Mouse (Mus musculus) embryo, embryonic 10 days (tissue): ENCODE measurements around the gene Scamp4.

ENCODE experiments used
- DNase-seq: peaks from one replicate; pipeline ENCODE4 v3.0.0-alpha.2; 2015; ENCODE audit warnings: low spot score

Gene Scamp4

DNA sequence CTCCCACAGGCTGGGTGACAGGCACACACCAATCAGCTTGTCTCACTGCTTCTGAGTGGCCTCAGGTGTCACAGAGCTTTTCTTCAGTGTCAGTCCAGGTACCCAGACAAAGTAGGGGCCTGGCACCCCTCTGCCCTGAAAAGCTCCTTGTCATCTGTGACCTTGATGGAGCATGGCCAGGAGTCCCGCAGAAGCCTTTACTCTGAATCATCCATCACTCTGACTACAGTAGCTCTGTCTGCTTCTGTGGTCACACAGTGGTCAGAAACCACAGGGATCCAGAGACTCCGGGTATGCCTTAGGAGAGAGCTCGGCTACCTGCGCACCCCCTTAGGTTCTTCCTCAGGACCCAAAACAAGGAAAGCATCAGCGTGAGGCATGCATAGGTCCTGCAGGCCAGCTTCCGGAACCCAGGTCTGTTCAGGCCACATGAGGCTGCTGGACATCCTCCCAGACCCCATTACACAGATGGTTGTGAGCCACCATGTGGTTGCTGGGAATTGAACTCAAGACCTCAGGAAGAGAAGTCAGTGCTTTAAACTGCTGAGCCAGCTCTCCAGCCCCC, 50.6 kb downstream of the Scamp4 start:
- DNase-seq, result no peak

DNA sequence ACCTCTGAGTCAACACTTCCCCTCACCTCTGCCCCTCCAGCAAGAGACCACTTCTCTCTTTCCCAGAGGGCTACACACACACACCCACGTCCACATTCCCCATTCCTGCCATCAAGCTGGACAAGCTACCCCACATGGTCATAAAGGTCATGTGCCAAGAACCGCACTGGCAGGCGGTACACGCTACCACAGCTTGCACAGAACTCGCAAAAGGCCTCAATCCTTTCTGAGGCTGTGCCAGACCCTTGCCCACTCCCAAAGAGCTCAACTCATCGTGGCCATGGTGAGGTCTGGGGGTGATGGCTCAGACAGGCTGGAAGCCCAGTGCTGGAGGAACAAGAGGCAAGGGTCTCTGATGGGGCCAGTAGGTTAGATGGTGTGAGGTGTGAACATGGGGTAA, 52.2 kb downstream of the Scamp4 start:
- DNase-seq, result no peak

DNA sequence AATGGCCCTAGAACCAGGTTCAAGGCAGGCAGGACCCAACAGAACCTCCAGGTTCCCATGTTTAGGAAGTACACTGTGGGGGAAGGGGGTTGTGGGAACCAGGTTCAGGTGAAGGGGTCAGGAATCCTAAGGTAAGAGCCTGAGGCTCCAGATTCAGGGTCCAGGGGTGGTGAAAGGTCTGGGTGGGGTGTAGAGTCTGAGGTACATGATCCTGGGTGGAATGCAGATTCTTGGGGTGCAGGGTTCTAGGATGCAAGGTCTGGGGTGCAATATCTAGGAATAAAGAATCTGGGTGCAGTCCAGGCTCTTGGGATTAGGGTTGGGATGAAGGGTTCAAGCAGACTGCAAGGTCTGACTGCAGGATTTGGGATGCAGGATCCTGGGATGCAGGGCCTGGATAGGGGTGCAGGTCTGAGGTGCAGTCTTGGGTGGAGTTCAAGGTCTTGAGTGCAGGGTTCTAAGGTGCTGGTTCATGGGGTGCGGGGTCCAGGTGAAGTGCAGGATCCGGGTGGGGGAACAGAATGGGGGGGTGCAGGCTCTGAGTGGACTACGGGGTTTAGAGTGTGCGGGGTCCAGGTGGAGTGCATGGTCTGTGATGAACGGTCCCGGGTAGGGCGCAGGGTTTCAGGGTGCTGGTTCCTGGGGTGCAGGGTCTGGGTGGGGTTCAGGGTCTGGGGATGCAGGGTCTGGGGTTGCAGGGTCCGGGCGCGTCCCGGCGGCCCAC, 52.9 kb downstream of the Scamp4 start:
- no peak for DNase-seq

DNA sequence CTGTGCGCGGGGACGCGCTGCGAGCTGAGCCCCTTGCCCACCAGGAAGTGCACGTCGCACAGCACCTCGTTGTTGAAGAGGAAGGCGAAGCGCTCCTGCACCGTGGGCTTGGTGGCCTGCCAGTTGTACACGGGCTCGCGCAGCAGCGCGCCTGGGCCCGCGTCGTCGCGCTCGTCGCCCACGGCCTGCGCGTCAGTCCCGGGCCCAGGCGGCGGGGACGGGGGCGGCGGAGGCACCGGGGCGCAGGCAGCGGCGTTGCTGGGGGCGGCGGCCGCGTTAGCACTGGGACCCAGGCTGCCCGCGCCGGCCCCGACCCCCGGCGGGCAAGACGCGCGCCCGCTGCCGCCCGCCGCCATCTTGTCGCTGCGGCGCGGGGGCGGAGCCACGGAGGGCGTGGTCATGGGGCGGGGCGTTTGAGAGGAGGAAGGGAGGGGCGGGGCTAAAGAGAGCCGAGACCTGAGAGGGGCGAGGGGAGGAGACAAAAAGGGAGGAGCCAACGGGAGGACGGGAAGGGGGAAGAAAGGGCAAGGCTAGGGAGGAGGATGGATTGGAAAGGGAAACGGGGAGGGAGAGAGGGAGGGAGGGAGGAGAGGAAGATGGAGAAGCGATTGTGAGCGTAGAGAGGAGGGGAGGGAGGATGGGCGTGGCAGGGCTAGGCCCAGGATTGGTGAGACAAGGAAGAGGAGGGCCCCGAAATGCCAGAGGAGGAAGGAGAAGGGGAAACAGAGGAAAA, 53.6 kb downstream of the Scamp4 start:
- DNase-seq, result peak; percentile 98

DNA sequence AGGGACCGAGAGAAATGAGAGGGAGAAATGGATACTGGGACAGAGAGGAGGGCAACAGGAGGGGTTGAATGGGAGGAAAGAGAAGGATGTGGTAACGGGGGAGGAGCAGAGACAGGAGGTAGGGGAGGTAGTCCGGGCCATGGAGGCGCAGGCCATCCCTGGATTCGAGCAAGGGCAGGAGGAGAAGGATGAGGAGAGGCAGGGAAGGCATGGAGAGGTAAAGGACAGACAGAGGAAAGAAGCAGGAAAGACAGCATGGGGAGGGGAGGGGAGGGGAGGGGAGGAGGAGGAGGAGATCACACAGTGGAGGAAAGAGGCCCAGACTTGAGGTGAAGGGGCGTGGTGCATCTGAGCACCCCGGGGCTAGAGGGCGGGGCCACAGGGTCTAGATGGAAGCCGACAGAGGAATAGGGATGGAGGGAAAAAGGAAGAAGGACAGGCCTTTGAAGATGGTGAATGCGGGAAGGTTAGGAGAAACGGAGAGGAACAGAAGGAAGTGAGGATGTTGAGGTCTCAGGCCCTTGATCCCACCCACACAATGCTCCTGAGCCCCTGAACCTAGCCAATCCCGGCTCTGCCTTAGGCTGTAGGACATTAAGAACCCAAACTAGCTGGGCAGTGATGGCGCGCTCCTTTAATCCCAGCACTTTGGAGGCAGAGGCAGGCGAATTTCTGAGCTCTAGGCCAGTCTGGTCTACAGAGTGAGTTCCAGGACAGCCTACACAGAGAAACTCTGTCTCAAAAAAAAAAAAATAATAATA, 54.4 kb downstream of the Scamp4 start, which contains the start of gene Btbd2:
Btbd2 (minus strand) TSS at position 209 of the 761 bp plus-strand sequence.
- DNase-seq, result no peak

DNA sequence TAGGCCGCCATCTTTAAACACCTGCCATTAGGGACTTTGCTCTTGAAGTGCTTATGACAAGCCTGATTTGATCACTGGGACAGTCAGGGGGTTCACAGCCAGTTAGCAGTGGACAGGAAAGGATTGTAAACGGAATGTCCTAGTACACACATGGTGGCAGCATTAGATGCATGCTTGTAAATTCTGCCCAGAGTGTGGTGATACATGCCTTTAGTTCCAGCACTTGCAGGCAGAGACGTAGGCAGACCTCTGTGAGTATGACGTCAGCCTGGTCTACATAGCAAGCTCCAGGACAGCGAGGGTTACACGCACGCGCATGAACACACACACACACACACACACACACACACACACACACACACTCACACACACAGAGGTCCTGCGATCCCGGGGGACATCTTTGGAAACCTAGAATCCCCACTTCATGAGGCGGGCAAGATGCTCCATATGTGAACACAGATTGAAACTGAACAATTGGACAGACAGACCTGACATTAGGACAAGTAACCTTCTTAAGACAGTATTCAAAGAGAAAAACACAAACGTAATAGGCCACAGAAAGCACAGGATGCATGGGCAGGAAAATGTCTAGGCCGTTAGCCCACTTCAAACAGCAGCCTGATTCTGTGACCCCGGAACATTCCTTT, 55.6 kb downstream of the Scamp4 start:
- DNase-seq, result no peak

DNA sequence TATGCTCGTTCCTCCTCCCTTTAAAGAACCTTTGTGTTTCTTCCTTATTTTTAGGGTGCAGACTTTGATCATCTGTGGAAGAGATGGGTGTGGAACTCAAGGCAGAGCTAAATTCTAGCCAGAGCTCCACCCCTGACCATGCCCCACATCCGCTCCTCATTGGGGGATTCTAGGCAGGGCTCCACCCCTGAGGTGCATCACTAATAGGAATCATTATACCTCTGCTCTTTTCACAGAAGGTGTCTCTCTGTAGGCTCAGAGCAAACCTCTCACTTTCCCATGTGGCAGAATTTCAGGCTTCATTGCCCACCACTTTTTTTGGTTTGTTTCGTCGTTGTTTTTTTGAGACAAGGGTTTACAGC, 56.1 kb downstream of the Scamp4 start:
- DNase-seq, result no peak

DNA sequence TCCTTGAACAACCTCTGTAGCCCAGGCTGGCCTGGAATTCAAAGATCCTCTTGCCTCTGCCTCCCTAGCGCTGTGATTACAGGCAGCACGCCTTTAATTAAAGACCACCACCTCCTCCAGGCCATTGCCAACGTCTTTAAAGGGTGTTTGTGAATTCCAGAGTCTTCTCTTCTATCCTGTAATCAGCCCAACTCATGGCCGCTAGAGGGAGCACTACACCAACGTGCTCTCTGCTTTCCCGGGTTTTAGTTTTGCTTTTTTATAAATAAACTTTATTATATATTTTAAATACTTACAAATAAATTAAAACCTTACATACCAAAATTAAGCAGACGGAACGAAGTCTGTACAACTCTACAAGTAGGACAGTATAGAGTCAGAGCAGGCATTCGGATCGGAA, 56.5 kb downstream of the Scamp4 start:
- peak; percentile 86 for DNase-seq

DNA sequence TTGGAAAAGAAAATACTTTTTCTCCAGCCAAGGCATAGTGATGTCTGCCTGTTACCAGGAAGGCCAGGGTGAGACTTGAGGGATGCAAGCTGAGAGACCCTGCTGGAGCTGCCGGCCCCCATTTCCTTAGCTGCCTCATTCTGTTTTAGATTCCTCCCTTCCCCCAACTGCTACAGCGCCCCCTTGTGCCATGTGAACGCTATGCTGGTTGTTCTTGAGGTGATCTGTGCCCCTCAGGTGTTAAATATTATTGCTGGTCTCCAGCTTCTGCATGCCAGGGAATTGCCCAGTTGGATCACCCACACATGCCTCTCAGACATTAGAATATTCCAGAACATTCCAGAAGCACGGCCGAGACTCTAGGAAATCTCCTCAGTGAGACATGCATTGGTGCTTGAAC, 58.5 kb downstream of the Scamp4 start:
- peak; percentile 69 for DNase-seq

DNA sequence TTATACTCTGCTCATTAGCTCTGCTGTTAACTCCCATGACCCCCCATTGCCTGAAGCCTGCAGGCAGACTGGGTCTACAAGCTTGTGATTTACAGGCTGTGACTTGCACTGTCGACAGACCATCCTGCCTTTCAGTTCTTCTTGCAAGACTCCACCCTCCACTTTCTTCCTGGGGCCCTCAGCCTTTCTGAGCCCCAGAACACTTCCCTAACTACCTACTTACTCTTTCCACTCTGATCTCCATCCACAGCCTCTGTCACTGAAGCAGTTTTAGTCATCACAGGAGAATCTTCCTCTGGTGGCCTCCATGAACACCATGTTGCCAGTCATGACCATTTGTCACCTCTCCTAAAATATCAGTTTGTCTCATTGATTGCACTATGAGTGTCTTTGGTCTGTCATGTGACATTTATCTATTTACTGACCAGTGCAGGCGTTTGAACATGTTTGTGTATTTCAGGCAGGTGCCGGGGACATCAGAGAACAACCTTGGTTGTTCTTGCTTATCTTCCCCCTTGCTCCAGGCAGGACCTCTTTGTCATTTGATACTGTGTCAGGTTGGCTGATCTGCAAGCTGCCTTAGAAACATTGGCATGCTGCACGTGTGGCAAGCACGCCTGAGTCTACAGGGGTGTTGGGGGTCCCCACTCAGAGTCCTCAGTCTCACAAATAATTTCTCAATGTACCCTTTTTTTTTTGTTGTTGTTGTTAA, 61.0 kb downstream of the Scamp4 start:
- DNase-seq, result no peak

DNA sequence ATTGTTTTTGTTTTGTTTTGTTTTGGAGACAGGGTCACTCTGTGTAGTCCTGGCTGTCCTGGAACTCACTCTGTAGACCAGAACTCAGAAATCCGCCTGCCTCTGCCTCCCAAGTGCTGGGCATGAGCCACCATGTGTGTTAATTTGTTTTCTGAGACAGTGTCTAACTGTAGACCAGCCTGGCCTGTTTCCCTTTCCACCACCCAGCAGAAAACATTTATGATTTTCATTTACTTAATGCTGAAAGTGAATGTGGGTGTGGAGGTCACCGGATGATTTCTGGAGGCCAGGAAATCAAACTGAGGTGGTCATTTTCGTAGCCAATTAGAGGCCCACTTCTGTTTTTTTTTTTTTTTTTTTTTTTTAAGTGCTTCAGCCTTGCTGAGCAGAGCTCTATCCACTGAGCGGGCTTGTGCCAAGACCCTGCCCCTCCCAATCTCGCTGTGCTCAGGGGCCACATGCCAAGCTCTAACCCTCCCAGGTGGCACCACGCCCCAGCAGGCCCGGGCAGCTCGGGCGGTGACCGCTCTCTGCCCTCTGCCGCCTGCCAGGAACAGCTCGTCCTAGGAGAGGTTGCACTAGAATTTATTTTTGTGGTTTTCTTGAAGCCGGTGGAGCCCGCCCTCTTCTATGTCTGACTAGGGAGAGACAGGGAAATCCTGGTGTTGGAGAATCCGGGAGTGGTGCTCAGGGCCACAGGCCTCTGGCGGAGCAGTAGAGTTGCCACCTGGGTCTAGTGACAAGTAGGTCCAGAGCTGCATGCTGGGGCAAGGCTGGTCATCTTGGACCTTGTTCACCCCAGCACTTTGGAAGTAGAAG, 61.7 kb downstream of the Scamp4 start:
- DNase-seq, result peak; percentile 44

DNA sequence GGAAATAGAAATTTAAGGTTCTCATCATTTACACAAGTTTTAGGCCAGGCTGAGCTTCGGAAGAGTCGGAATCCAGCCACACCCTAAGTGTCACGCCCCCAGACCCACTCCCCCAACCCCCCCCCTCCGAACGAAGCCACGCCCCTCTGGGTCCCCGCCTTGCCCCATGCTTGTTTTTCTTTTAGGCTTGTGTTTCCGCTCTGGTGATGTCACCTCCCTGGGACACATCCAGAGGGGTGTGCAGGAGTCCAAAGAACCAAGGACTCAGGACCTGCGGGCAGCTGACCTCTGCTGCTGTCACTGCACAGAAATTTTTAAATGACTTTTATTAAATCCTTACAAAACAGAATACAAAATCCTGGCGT, 62.3 kb downstream of the Scamp4 start:
- peak; percentile 52 for DNase-seq
